In genomic region chr11:20524435-20524834, GRCm38 (mm10) we compare ENCODE assay signal across 31 mouse cellular contexts.
"Had no signal": no experiment of that assay in that cellular context is flagged by ENCODE, and none has a peak within 500 bp of the region (broad histone marks: within the 10 kb centered on the region; RNA-seq: fewer than 3 reads in every experiment).

No protein-coding gene starts in this region.

- H3K27ac ChIP-seq: limb, embryonic 10.5 days; limb, embryonic 12.5 days; limb, embryonic 13.5 days; limb, embryonic 15.5 days; liver, embryonic 12.5 days; liver, embryonic 13.5 days; liver, embryonic 14.5 days; liver, embryonic 15.5 days; lung, embryonic 15.5 days; macrophage; midbrain, embryonic 10.5 days; midbrain, embryonic 12.5 days; midbrain, embryonic 13.5 days; midbrain, embryonic 15.5 days had no signal

- H3K9me3 ChIP-seq: limb, embryonic 10.5 days; limb, embryonic 12.5 days; limb, embryonic 13.5 days; limb, embryonic 15.5 days; liver, embryonic 12.5 days; liver, embryonic 13.5 days; liver, embryonic 15.5 days; lung, embryonic 15.5 days; megakaryocyte, embryonic 14.5 days; midbrain, embryonic 10.5 days; midbrain, embryonic 12.5 days; midbrain, embryonic 13.5 days; midbrain, embryonic 15.5 days had no signal

- H3K36me3 ChIP-seq: limb, embryonic 10.5 days; limb, embryonic 12.5 days; limb, embryonic 13.5 days; limb, embryonic 15.5 days; liver, embryonic 12.5 days; liver, embryonic 13.5 days; liver, embryonic 15.5 days; lung, embryonic 15.5 days; midbrain, embryonic 10.5 days; midbrain, embryonic 12.5 days; midbrain, embryonic 13.5 days; midbrain, embryonic 15.5 days had no signal

- DNase-seq: left cerebral cortex, postnatal 4 days; liver; liver, embryonic 13.5 days; liver, postnatal 0 days; lung, adult 18-20 months; lung, adult 2 months; lung, embryonic 14.5 days; lung, postnatal 10 days; lung, postnatal 14 days; lung, postnatal 36 days; lung, postnatal 4 days; midbrain, embryonic 14.5 days had no signal

- H3K4me2 ChIP-seq: limb, embryonic 12.5 days; limb, embryonic 13.5 days; limb, embryonic 15.5 days; liver, embryonic 11.5 days; liver, embryonic 12.5 days; liver, embryonic 13.5 days; liver, embryonic 15.5 days; lung, embryonic 14.5 days; lung, embryonic 15.5 days; midbrain, embryonic 11.5 days; midbrain, embryonic 12.5 days; midbrain, embryonic 13.5 days; midbrain, embryonic 15.5 days had no signal

- H3K9ac ChIP-seq: limb, embryonic 12.5 days; limb, embryonic 13.5 days; limb, embryonic 15.5 days; liver, embryonic 12.5 days; liver, embryonic 13.5 days; liver, embryonic 14.5 days; liver, embryonic 15.5 days; liver, postnatal 0 days; lung, embryonic 14.5 days; lung, embryonic 15.5 days; midbrain, embryonic 12.5 days; midbrain, embryonic 13.5 days; midbrain, embryonic 15.5 days had no signal

- H3K27me3 ChIP-seq: limb, embryonic 12.5 days; limb, embryonic 13.5 days; limb, embryonic 15.5 days; liver, embryonic 13.5 days; liver, embryonic 15.5 days; lung, embryonic 15.5 days; midbrain, embryonic 12.5 days; midbrain, embryonic 13.5 days; midbrain, embryonic 15.5 days had no signal

- H3K4me1 ChIP-seq: limb, embryonic 12.5 days; limb, embryonic 13.5 days; limb, embryonic 15.5 days; liver, embryonic 12.5 days; liver, embryonic 13.5 days; liver, embryonic 15.5 days; lung, embryonic 15.5 days; megakaryocyte, embryonic 14.5 days; midbrain, embryonic 10.5 days; midbrain, embryonic 12.5 days; midbrain, embryonic 13.5 days; midbrain, embryonic 15.5 days had no signal

- ATAC-seq: liver, embryonic 12.5 days; liver, postnatal 0 days; lung, postnatal 0 days; midbrain, embryonic 13.5 days; midbrain, embryonic 15.5 days; midbrain, embryonic 16.5 days had no signal

- H3K4me3 ChIP-seq: limb, embryonic 10.5 days; limb, embryonic 12.5 days; limb, embryonic 13.5 days; limb, embryonic 15.5 days; liver, embryonic 12.5 days; liver, embryonic 13.5 days; liver, embryonic 15.5 days; lung, embryonic 15.5 days; megakaryocyte, embryonic 14.5 days; midbrain, embryonic 10.5 days; midbrain, embryonic 12.5 days; midbrain, embryonic 13.5 days; midbrain, embryonic 15.5 days; myocyte had no signal
